Mouse (Mus musculus) cortical plate, adult 2 months (tissue): ENCODE results near the gene LTO1.

Experiments used
- CTCF ChIP-seq: fragments of 200-500 bp; IDR thresholded peaks from 2 replicates; pipeline ENCODE4 v1.5.1; 2011; ENCODE audit warnings: mild to moderate bottlenecking, control low read depth, low read length; ENCODE audit not compliant: insufficient read depth; ENCODE audit errors: extremely low read depth
- POLR2A ChIP-seq: fragments of 200-500 bp; IDR thresholded peaks from 2 replicates; pipeline ENCODE4 v1.6.1; 2011; ENCODE audit warnings: mild to moderate bottlenecking, low read length, control low read depth; ENCODE audit not compliant: insufficient read depth; ENCODE audit errors: extremely low read depth

- TF ChIP-seq CTCF (no peak), POLR2A (no peak)
Measured at GRCm38 (mm10) chr7:144883106-144883505, 31.8 kb upstream of the LTO1 start.
